Mouse (Mus musculus) intestine, embryonic 15.5 days (tissue): ENCODE results near the gene Phip. TPM values are rescaled to one million over a fixed set of nuclear protein-coding genes. Genes with fewer than 3 reads are reported as not detected.
A peak's percentile ranks its signal among the peaks of the same experiment; 100 is the strongest.

ENCODE experiments used
- ATAC-seq: fragments of 200-750 bp; cut with Nextera tagmentation; 2 replicates; pipeline ENCODE4 v1.8.0; 2017; ENCODE audit warnings: moderate TSS enrichment, moderate library complexity
- H3K27ac ChIP-seq: fragments of 300-500 bp; sonication (generic); 2 replicates; pipeline ENCODE4 v1.5.1; 2015; ENCODE audit warnings: mild to moderate bottlenecking, inconsistent platforms
- H3K27me3 ChIP-seq: fragments of 300-500 bp; sonication (generic); replicated peaks from 2 replicates; pipeline ENCODE4 v1.6.1; 2015; ENCODE audit warnings: inconsistent platforms
- H3K36me3 ChIP-seq: fragments of 300-500 bp; sonication (generic); 2 replicates; pipeline ENCODE4 v1.6.1; 2015; ENCODE audit warnings: inconsistent platforms
- H3K4me1 ChIP-seq: fragments of 300-500 bp; sonication (generic); replicated peaks from 2 replicates; pipeline ENCODE4 v1.6.1; 2015; ENCODE audit warnings: inconsistent platforms
- H3K4me2 ChIP-seq: fragments of 300-500 bp; sonication (generic); replicated peaks from 2 replicates; pipeline ENCODE4 v1.6.1; 2015; ENCODE audit warnings: mild to moderate bottlenecking, inconsistent platforms
- H3K4me3 ChIP-seq: fragments of 300-500 bp; sonication (generic); replicated peaks from 2 replicates; pipeline ENCODE4 v1.5.1; 2015; ENCODE audit warnings: inconsistent platforms
- H3K9ac ChIP-seq: fragments of 300-500 bp; sonication (generic); 2 replicates; pipeline ENCODE4 v1.6.1; 2015; ENCODE audit warnings: inconsistent platforms
- H3K9me3 ChIP-seq: fragments of 300-500 bp; sonication (generic); 2 replicates; pipeline ENCODE4 v1.6.1; 2016; ENCODE audit warnings: inconsistent platforms
- WGBS: fragments of 180-500 bp; shearing (Covaris S2); methylation state at CpG from one replicate; pipeline ENCODE4 v1.1.7; 2015; 5-methylcytosine and 5-hydroxymethylcytosine counted together
- polyA plus RNA-seq: library from polyadenylated mRNA; unstranded; fragments of >200 nt; fragmentation: Nextera tagmentation; extraction: Ambion mirVana; gene quantifications from 2 replicates; pipeline ENCODE4 v1.2.1, GENCODE M21; 2015

Gene Phip
- polyA plus RNA-seq, 1 experiment from 2014 or later: 61.3 TPM

DNA sequence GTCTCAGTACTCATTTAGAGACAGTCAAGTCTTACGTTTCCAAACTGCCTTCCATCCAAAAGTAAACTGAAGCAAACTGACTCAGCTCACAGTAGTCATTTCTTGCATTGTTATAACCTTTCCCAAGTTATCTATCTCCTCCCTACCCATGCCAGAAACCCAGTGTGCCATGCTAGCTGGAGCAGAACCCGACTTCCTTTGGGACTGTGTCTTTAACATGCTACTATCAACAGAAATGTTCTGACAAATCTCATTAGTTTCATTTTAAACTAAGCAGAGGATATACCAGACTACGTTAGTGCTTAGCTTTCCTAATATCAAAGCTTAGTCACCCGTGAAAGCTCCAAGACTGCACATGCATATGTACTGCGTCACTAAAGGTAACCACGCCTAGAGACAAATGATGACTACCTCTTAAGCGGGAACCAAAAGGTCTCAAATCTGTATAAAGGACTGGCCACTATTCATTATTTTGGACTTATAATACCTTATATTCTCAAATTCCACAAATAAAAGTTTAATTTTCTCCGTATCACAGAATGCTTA, 8.2 kb downstream of the Phip start:
- WGBS: 81% methylated on average over 8 of the region's 8 CpGs
- no peaks in the 10 kb centered on the region for H3K9me3 ChIP-seq
- H3K4me1 ChIP-seq: peaks cover 3% of the 10 kb centered on the region; the same call in 1 of the 2 replicates
- H3K27me3 ChIP-seq: no peaks in the 10 kb centered on the region
- no peak for ATAC-seq
- H3K9ac ChIP-seq: no peak overlapping the region
- H3K36me3 ChIP-seq: no peaks in the 10 kb centered on the region
- H3K4me2 ChIP-seq: no peak overlapping the region
- no peak overlapping the region for H3K4me3 ChIP-seq
- no peak overlapping the region for H3K27ac ChIP-seq

DNA sequence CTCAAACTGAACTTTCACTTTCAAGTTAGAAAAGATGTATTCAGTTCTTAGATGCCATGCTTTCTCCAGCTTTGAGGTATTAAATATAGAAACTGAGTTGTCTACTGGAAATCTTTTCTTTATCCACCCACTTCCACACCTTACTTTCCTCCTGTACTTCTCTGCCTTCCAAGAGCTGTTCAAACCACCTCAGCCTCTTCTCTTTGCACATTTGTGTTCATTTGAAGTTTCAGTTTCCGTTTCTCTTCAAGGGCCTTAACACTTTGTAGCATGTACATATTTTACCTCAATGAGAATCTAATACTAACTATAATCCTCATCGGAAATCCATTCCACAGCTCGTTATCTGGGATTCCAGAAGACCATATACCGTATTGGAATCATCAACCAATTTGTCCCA, 11.3 kb downstream of the Phip start:
- H3K36me3 ChIP-seq: no peaks in the 10 kb centered on the region
- H3K27me3 ChIP-seq: no peaks in the 10 kb centered on the region
- H3K4me2 ChIP-seq: no peak overlapping the region
- no peak overlapping the region for H3K27ac ChIP-seq
- WGBS: 89% methylated on average over 4 of the region's 4 CpGs
- H3K9ac ChIP-seq: no peak overlapping the region
- no peaks in the 10 kb centered on the region for H3K4me1 ChIP-seq
- no peak overlapping the region for H3K4me3 ChIP-seq
- H3K9me3 ChIP-seq: no peaks in the 10 kb centered on the region
- no peak for ATAC-seq

DNA sequence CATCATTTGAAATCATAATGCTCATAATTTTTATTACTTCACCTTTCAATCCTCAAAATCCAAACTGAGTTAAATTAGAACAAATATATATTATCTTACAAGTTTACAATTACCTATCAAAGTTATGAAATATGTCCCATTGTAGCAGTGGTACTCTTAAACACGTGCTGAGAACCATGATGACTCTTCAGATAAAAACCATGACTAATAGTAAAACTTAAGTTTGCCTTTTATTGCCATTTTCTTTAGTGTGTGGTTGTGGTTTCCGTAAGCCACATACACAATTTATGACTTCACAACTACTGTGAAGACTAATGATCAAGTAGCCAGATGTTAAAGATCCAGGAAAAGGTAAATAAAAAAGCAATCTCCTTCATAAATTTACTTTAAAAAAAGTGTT, 14.0 kb downstream of the Phip start:
- WGBS: 45% methylated on average over 2 of the region's 2 CpGs
- Histone ChIP-seq H3K9ac (no peak overlapping the region), H3K4me2 (no peak overlapping the region), H3K9me3 (no peaks in the 10 kb centered on the region), H3K4me3 (no peak overlapping the region), H3K27ac (no peak overlapping the region), H3K27me3 (no peaks in the 10 kb centered on the region), H3K36me3 (no peaks in the 10 kb centered on the region), H3K4me1 (no peaks in the 10 kb centered on the region)
- ATAC-seq: no peak

DNA sequence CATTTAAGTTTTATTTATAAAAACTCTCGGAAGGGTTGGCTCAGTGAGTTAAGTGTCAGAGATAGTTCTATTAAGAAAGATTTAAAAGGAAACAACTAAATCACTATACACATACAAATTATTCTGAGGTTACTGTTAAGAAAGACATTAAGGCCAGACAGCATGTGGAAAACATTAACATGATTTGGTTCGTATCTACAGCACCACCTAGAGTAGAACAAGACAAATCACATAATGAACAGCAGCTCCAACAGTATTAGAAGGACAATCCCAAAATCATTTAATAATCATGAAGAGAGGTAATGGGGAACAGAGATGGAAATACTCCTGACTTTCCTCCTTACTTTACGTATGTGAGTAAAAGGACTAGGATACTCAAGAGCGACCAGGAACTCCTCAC, 20.0 kb downstream of the Phip start:
- H3K4me3 ChIP-seq: no peak overlapping the region
- peaks cover 3% of the 10 kb centered on the region; the same call in 1 of the 2 replicates for H3K36me3 ChIP-seq
- H3K9me3 ChIP-seq: no peaks in the 10 kb centered on the region
- no peaks in the 10 kb centered on the region for H3K4me1 ChIP-seq
- H3K27ac ChIP-seq: no peak overlapping the region
- no peak for ATAC-seq
- no peak overlapping the region for H3K4me2 ChIP-seq
- no peaks in the 10 kb centered on the region for H3K27me3 ChIP-seq
- 74% methylated on average over 4 of the region's 4 CpGs for WGBS
- no peak overlapping the region for H3K9ac ChIP-seq

DNA sequence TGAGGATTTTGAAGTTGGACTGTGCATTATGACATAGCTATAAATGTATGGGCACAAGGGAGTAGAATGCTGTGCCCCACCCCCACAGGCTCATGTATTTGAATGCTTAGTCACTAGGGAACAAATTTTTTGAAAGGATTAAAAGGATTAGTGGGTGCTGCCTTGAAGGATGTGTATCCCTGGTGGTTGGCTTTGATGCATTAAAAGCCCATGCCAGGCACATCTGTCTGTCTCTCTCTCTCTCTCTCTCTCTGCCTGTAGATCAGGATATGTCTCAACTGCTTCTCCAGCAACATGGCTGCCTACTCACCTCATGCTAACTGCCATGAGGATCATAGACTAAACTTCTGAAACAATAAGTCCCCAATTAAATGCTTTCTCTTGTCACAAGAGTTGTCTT, 23.0 kb downstream of the Phip start:
- Histone ChIP-seq H3K9me3 (no peaks in the 10 kb centered on the region), H3K27me3 (no peaks in the 10 kb centered on the region), H3K9ac (no peak overlapping the region), H3K4me1 (no peaks in the 10 kb centered on the region), H3K4me2 (no peak overlapping the region), H3K4me3 (no peak overlapping the region), H3K27ac (no peak overlapping the region), H3K36me3 (peaks cover 3% of the 10 kb centered on the region; the same call in 1 of the 2 replicates)
- no peak for ATAC-seq

DNA sequence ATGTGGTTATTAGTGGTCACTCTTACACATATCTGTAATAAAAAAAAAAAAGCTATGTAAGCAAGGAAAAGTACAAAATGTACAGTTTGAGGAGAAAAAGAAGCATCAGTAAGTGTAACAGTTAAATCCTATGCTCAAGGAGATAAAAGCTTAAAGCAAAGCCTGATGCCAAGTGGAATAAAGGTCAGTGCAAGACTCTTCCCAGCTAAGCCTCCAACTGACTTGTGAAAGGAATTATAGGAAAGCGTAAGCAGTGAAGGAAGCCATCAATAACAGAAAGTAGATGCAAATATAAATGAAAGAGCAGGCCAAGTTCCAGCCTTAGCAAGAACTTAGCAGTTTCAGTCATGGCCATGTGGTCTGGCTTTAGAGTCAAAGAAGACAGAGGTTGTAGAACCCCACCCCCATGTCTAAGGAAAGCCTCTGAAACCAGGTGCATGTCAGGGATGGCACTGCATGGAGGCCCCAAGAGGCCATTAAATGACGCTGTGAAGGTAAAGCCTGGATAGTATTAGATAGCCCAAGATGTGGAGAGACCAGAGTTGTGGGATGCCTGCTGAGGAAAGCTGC, 23.8 kb downstream of the Phip start:
- H3K4me1 ChIP-seq: no peaks in the 10 kb centered on the region
- H3K27ac ChIP-seq: no peak overlapping the region
- WGBS: 73% methylated on average over 2 of the region's 2 CpGs
- no peak overlapping the region for H3K9ac ChIP-seq
- H3K4me2 ChIP-seq: no peak overlapping the region
- peaks cover 3% of the 10 kb centered on the region; the same call in 1 of the 2 replicates for H3K36me3 ChIP-seq
- no peaks in the 10 kb centered on the region for H3K27me3 ChIP-seq
- no peaks in the 10 kb centered on the region for H3K9me3 ChIP-seq
- no peak for ATAC-seq
- no peak overlapping the region for H3K4me3 ChIP-seq

DNA sequence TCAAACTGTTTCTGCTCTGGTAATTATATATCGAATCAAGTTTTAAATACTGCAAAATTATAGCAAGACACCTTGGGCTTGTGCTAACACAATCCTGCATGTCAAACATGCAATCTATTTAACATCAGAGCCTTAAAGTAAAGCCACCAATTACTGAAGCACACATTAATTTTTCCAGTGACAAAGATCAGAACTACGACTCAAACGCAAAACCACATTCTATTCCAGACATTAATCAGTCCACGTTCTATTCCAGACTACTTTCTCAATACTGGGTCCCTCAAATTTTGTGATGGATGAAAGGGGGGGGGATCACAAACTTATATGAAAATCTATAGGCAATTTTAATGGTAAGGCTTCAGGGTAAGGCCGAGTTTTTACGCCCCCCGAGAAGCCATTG, 68.1 kb downstream of the Phip start:
- no peak for ATAC-seq
- Histone ChIP-seq H3K27me3 (no peaks in the 10 kb centered on the region), H3K27ac (no peak overlapping the region), H3K9ac (no peak overlapping the region), H3K4me1 (no peaks in the 10 kb centered on the region), H3K4me2 (no peak overlapping the region), H3K36me3 (peaks cover 6% of the 10 kb centered on the region; the same call in 1 of the 2 replicates), H3K9me3 (no peaks in the 10 kb centered on the region), H3K4me3 (no peak overlapping the region)
- WGBS: 92% methylated on average over 7 of the region's 7 CpGs

DNA sequence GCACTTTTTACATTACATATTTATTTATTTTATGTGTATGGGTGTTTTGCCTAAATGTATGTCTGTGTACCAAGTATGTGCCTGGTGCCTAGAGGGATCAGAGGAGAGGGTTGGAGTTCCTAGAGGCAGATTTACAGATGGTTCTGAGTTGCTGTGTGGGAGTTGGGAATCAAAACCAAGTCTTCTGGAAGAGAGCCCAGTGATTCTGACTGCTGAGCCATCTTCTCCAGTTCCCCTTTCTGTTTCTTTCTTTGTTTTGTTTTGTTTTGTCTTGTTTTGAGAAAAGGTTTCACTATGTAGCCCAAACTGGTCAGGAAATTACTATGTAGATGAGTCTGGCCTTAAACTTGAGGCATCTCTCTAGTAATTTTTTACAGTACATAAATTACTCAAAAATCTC, 86.7 kb downstream of the Phip start:
- Histone ChIP-seq H3K36me3 (peaks cover 11% of the 10 kb centered on the region; the same call in 1 of the 2 replicates), H3K4me1 (no peaks in the 10 kb centered on the region), H3K27me3 (no peaks in the 10 kb centered on the region), H3K9me3 (no peaks in the 10 kb centered on the region), H3K4me3 (no peak overlapping the region), H3K4me2 (no peak overlapping the region), H3K27ac (no peak overlapping the region), H3K9ac (no peak overlapping the region)
- no peak for ATAC-seq

DNA sequence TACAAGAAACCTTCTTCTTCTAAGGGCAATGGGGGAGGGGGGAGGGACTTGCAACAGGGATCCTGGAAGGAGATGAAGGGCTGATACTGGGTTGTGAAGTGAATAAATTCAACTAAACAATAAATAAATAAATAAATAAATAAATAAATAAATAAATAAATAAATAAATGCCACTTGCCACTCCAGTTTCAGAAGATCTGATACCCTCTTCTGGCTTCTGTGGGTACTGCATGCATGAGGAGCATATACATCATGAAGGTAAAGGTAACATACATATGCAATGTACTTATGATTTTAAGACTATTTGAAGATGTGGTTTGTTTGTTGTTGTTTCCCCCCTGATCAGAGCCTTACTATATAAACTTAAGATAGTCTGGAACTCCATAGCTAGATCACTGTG, 91.1 kb downstream of the Phip start:
- Histone ChIP-seq H3K36me3 (peaks cover 16% of the 10 kb centered on the region), H3K9ac (no peak overlapping the region), H3K4me2 (no peak overlapping the region), H3K27ac (no peak overlapping the region), H3K27me3 (no peaks in the 10 kb centered on the region), H3K4me1 (no peaks in the 10 kb centered on the region), H3K4me3 (no peak overlapping the region), H3K9me3 (no peaks in the 10 kb centered on the region)
- ATAC-seq: no peak

DNA sequence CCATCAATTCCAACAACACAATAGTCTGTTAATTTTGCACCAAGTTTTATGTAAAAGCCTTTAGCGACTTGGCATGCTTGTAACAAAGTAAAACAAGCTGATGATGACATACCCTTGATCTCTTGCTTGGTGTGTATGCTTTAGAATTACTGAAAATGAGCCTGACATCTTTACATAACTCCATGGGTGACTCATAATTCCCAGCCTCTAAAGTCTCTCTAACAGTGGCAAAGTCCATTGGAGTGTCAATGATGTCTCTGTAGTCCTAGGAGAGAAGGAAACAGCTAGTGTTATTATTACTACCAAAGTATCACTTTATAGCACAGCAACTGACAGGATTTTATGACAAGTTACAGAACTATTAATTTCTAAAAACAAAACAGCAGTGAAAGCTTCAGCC, 98.2 kb downstream of the Phip start:
- Histone ChIP-seq H3K4me3 (no peak overlapping the region), H3K9me3 (no peaks in the 10 kb centered on the region), H3K4me1 (no peaks in the 10 kb centered on the region), H3K9ac (no peak overlapping the region), H3K36me3 (peaks cover 16% of the 10 kb centered on the region), H3K27me3 (no peaks in the 10 kb centered on the region), H3K4me2 (no peak overlapping the region), H3K27ac (no peak overlapping the region)
- 87% methylated on average over 1 of the region's 1 CpGs for WGBS
- ATAC-seq: peak; percentile 79

DNA sequence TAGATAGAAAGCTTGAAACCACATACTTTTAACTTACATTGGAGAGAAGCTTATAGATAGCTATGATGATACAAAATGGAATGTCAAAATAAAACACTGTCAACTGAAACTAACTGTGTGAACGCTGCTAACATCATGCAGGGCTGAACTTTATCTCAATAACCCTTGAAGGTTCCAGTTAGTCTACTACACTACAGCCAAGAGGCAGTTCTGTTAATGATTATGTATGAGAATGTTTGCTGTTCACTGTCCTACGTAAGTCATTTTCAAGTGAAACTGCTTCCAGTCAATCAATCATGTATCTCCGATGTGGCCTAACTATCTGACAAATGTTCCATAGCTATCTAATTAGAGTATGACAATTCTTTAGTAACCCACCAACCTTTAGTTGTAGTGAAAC, 107.6 kb downstream of the Phip start:
- peak; percentile 85 for ATAC-seq
- no peak overlapping the region for H3K4me3 ChIP-seq
- no peak overlapping the region for H3K4me2 ChIP-seq

DNA sequence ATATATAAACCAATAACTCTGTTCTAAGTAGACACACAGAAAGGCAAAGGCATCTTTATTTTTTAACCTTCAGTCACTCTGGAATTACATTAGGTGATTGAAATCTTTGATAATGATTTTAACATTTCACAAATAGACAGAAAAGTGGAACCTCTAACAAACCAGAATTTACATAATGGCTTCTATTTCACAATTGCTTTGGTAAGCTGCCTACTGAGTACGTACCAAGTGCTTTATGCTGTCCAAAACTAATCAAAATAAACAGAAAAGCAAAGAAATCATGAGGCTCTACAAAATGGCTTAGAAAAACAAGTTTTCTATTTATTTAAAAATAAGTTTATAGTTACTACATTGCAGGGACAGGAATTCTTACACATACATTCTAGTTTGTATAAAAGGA, 109.2 kb downstream of the Phip start:
- Histone ChIP-seq H3K4me3 (no peak overlapping the region), H3K36me3 (0 out of 2 replicates have a peak, but pooled peaks cover 2% of the 10 kb centered on the region), H3K9ac (no peak overlapping the region), H3K9me3 (no peaks in the 10 kb centered on the region), H3K27ac (no peak overlapping the region), H3K27me3 (no peaks in the 10 kb centered on the region), H3K4me2 (no peak overlapping the region), H3K4me1 (no peaks in the 10 kb centered on the region)
- no peak for ATAC-seq
- 83% methylated on average over 1 of the region's 1 CpGs for WGBS

More for the DNA sequence above, 107.6 kb downstream of the Phip start:
- Histone ChIP-seq H3K27me3 (no peaks in the 10 kb centered on the region), H3K36me3 (0 out of 2 replicates have a peak, but pooled peaks cover 6% of the 10 kb centered on the region), H3K9me3 (no peaks in the 10 kb centered on the region), H3K4me1 (no peaks in the 10 kb centered on the region), H3K9ac (no peak overlapping the region), H3K27ac (no peak overlapping the region)
- 57% methylated on average over 3 of the region's 3 CpGs for WGBS

DNA sequence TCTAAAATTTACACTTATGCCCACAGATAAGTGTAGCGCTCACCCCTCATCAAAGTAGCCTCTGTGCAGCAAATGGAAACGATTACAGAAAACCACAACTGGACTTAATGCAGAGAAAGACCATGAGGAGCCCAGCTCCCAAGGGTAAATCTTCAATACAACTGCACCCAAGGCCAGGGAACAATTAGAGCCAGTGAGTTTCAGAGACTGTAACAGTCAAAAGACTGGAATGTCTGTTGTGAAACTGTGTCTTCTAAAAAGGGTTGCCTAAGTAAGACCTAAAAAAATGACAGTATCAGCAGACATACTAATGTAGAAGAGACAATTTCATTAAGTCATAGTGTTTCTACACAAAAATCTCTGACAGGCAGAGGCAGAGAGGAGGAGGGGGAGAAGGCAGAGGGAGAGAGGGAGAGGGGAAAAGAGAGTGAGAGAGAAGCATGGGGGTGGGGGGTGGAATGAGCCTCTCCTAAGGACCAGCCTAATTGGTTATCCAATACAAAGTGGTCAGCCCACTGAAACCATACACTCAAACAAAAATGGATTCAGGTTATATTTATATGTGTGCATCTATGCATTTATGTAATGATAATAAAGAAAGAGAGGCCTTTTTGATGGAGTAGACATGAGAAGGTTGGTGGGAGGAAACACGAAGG, 113.4 kb downstream of the Phip start:
- no peak overlapping the region for H3K4me3 ChIP-seq
- no peak overlapping the region for H3K9ac ChIP-seq
- H3K4me2 ChIP-seq: no peak overlapping the region
- ATAC-seq: no peak
- H3K9me3 ChIP-seq: no peaks in the 10 kb centered on the region
- H3K27me3 ChIP-seq: no peaks in the 10 kb centered on the region
- no peaks in the 10 kb centered on the region for H3K36me3 ChIP-seq
- H3K4me1 ChIP-seq: no peaks in the 10 kb centered on the region
- WGBS: 91% methylated on average over 3 of the region's 3 CpGs
- peak overlapping the region; percentile 44; the same call in 1 of the 2 replicates for H3K27ac ChIP-seq
